Mouse (Mus musculus) spleen, postnatal 14 days (tissue): ENCODE data around the gene Adh5.

Source experiments
- DNase-seq, 2 experiments: peaks; one replicate each; pipeline ENCODE4 v3.0.0; 2021 to 2022; ENCODE audit warnings: low spot score in 2 of 2

Adh5 gene

GRCm38 (mm10) chr3:138442612-138443464, at the start of gene Adh5:
Gene Adh5 (plus strand): TSS chr3:138443093.
- DNase-seq = peak; percentile 88 to 89

- no peak for DNase-seq
These were observed 38.0 kb upstream of the Adh5 start for GRCm38 (mm10) chr3:138404872-138405271.

GRCm38 (mm10) chr3:138405341-138405740, 37.6 kb upstream of the Adh5 start:
- DNase-seq = no peak

- DNase-seq = no peak
These were observed 37.1 kb upstream of the Adh5 start for GRCm38 (mm10) chr3:138405840-138406239.

GRCm38 (mm10) chr3:138407920-138408319, 35.0 kb upstream of the Adh5 start:
- no peak for DNase-seq

- no peak for DNase-seq
These were observed 33.3 kb upstream of the Adh5 start for GRCm38 (mm10) chr3:138409585-138409984.

GRCm38 (mm10) chr3:138410211-138410610, 32.7 kb upstream of the Adh5 start:
- DNase-seq = no peak

GRCm38 (mm10) chr3:138415121-138415690, 27.7 kb upstream of the Adh5 start, which contains the start of gene Adh4:
Gene Adh4 (plus strand): TSS chr3:138415466.
- no peak for DNase-seq

GRCm38 (mm10) chr3:138419369-138419768, 23.5 kb upstream of the Adh5 start:
- no peak for DNase-seq

- no peak for DNase-seq
These were observed 22.5 kb upstream of the Adh5 start for GRCm38 (mm10) chr3:138420385-138420784.

GRCm38 (mm10) chr3:138423664-138424063, 19.2 kb upstream of the Adh5 start:
- DNase-seq = no peak

- DNase-seq = no peak
These were observed 18.6 kb upstream of the Adh5 start for GRCm38 (mm10) chr3:138424247-138424646.

- no peak for DNase-seq
These were observed 12.4 kb upstream of the Adh5 start for GRCm38 (mm10) chr3:138430360-138430976.

GRCm38 (mm10) chr3:138431835-138432234, 11.1 kb upstream of the Adh5 start:
- no peak for DNase-seq

- DNase-seq = no peak
These were observed 4.2 kb upstream of the Adh5 start for GRCm38 (mm10) chr3:138438716-138439115.

GRCm38 (mm10) chr3:138442203-138442602, 690 bp upstream of the Adh5 start:
- DNase-seq = no peak

- DNase-seq = no peak
These were observed 525 bp downstream of the Adh5 start for GRCm38 (mm10) chr3:138443465-138443771.

GRCm38 (mm10) chr3:138448077-138448860, 5.4 kb downstream of the Adh5 start:
- no peak for DNase-seq

- no peak for DNase-seq
These were observed 9.3 kb downstream of the Adh5 start for GRCm38 (mm10) chr3:138452169-138452568.

- DNase-seq = no peak
These were observed 11.3 kb downstream of the Adh5 start for GRCm38 (mm10) chr3:138454234-138454633.

- DNase-seq = no peak
These were observed 12.0 kb downstream of the Adh5 start for GRCm38 (mm10) chr3:138454711-138455435.
